Mouse (Mus musculus): ENCODE results near the gene Eef2.

DNA sequence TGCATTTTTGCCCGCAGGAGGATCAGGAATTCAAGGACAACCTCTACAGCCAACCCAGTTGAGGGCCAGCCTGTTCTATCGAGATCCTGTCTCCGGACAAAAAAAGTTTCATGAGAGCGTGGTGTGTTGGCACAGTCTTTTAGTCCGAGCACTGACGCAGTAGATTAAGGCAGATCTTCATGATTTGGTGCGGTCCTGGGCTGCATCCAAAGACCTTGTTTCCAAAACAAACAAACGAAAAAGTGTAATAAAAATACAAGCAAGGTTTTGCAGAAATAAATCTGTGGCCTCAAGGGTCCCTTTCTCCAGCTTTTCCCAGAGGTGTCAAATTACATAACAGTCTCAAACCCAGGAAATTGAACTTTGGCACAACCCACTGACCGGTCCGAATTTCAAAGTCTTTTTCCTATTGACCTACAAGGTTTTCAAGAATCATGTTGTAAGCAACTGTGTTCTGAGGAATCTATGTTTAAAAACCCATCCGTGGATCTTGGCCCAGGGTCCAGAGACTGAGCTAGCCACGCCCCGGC, 430 bp upstream of the Eef2 start:
- TF ChIP-seq CTCF (IDR thresholded peaks at IDR 0.05; ENCODE audit: low read depth, low read length) (no peak), POLR2AphosphoS5 (IDR thresholded peaks at IDR 0.05; ENCODE audit: insufficient replicate concordance, low read depth, low read length) (no peak), TAL1 (conservative IDR thresholded peaks at IDR 0.05; ENCODE audit: low read depth, low read length) (no peak)
